In genomic region chr4:109079676-109080075, GRCm38 (mm10) we compare ENCODE assay signal across 14 mouse cellular contexts.
A peak's percentile ranks its signal among the peaks of the same experiment; 100 is the strongest.
DNase-seq lines count a peak whose midpoint lies in the region; ATAC-seq lines count a peak whose summit lies in the region.
"Had no signal": no experiment of that assay in that cellular context is flagged by ENCODE, and none has a peak within 500 bp of the region (broad histone marks: within the 10 kb centered on the region; RNA-seq: fewer than 3 reads in every experiment).

No protein-coding gene starts in this region.

- WGBS in intestine, embryonic 14.5 days: 73% methylated on average over 3 of the region's 3 CpGs
- WGBS in intestine, embryonic 16.5 days: 68% methylated on average over 3 of the region's 3 CpGs
- WGBS in midbrain, embryonic 15.5 days: 85% methylated on average over 3 of the region's 3 CpGs
- WGBS in midbrain, embryonic 14.5 days: 83% methylated on average over 3 of the region's 3 CpGs

- no peak for ATAC-seq in intestine, embryonic 14.5 days (replicated peaks; ENCODE audit: low FRiP score, low TSS enrichment, low read depth)
- no peak for ATAC-seq in intestine, embryonic 16.5 days
- no peak for ATAC-seq in midbrain, embryonic 15.5 days (replicated peaks)
- ATAC-seq in midbrain, embryonic 14.5 days (ENCODE audit: low FRiP score, low TSS enrichment): no peak
- ATAC-seq: forebrain, postnatal 0 days; Patski had no signal

- H3K4me1 ChIP-seq in intestine, embryonic 14.5 days (replicated peaks; ENCODE audit: control insufficient read depth, insufficient read depth, low read length): 0 out of 2 replicates have a peak, but pooled peaks cover 6% of the 10 kb centered on the region
- H3K4me1 ChIP-seq in intestine, embryonic 16.5 days (ENCODE audit: control insufficient read depth, insufficient read depth, low read length): no peaks in the 10 kb centered on the region
- H3K4me1 ChIP-seq in midbrain, embryonic 15.5 days: no peaks in the 10 kb centered on the region
- no peaks in the 10 kb centered on the region for H3K4me1 ChIP-seq in midbrain, embryonic 14.5 days (ENCODE audit: control insufficient read depth, insufficient read depth, low read length)
- H3K4me1 ChIP-seq: embryonic facial prominence, embryonic 12.5 days; hindbrain, embryonic 10.5 days; liver, embryonic 15.5 days had no signal

- no peaks in the 10 kb centered on the region for H3K27me3 ChIP-seq in intestine, embryonic 14.5 days (replicated peaks; ENCODE audit: control insufficient read depth, insufficient read depth, low read length)
- H3K27me3 ChIP-seq in intestine, embryonic 16.5 days (replicated peaks; ENCODE audit: control insufficient read depth, insufficient read depth, low read length): no peaks in the 10 kb centered on the region
- H3K27me3 ChIP-seq in midbrain, embryonic 15.5 days (replicated peaks): no peaks in the 10 kb centered on the region
- no peaks in the 10 kb centered on the region for H3K27me3 ChIP-seq in midbrain, embryonic 14.5 days (ENCODE audit: control insufficient read depth, insufficient read depth, low read length)
- H3K27me3 ChIP-seq: embryonic facial prominence, embryonic 12.5 days; liver, embryonic 15.5 days; Patski had no signal

- H3K9me3 ChIP-seq in intestine, embryonic 14.5 days (ENCODE audit: control insufficient read depth, low read length): no peaks in the 10 kb centered on the region
- H3K9me3 ChIP-seq in intestine, embryonic 16.5 days (ENCODE audit: control insufficient read depth, low read length): no peaks in the 10 kb centered on the region
- H3K9me3 ChIP-seq in midbrain, embryonic 15.5 days: no peaks in the 10 kb centered on the region
- no peaks in the 10 kb centered on the region for H3K9me3 ChIP-seq in midbrain, embryonic 14.5 days (ENCODE audit: control insufficient read depth, low read length)
- H3K9me3 ChIP-seq: embryonic facial prominence, embryonic 12.5 days; hindbrain, embryonic 10.5 days; liver, embryonic 15.5 days had no signal

- H3K27ac ChIP-seq in intestine, embryonic 14.5 days (ENCODE audit: low read depth): peak overlapping the region; percentile 29; the same call in 1 of the 2 replicates
- no peak overlapping the region; the same call in 1 of the 2 replicates for H3K27ac ChIP-seq in intestine, embryonic 16.5 days (ENCODE audit: low read length)
- no peak overlapping the region for H3K27ac ChIP-seq in midbrain, embryonic 15.5 days
- H3K27ac ChIP-seq in midbrain, embryonic 14.5 days (replicated peaks; ENCODE audit: low read depth, low read length): no peak overlapping the region
- H3K27ac ChIP-seq: embryonic facial prominence, embryonic 12.5 days; hindbrain, embryonic 10.5 days; liver, embryonic 15.5 days had no signal

- H3K36me3 ChIP-seq in intestine, embryonic 14.5 days (ENCODE audit: control insufficient read depth, insufficient read depth, low read length): peaks cover 25% of the 10 kb centered on the region
- H3K36me3 ChIP-seq in intestine, embryonic 16.5 days (ENCODE audit: control insufficient read depth, insufficient read depth, low read length): no peaks in the 10 kb centered on the region; the same call in 1 of the 2 replicates
- peaks cover 9% of the 10 kb centered on the region for H3K36me3 ChIP-seq in midbrain, embryonic 15.5 days (replicated peaks)
- peaks cover 28% of the 10 kb centered on the region; the same call in 1 of the 2 replicates for H3K36me3 ChIP-seq in midbrain, embryonic 14.5 days (ENCODE audit: control insufficient read depth, insufficient read depth, low read length)

- no peak overlapping the region for H3K4me3 ChIP-seq in intestine, embryonic 14.5 days (ENCODE audit: low read depth, low read length)
- no peak overlapping the region for H3K4me3 ChIP-seq in intestine, embryonic 16.5 days (ENCODE audit: low read length)
- no peak overlapping the region for H3K4me3 ChIP-seq in midbrain, embryonic 15.5 days
- no peak overlapping the region for H3K4me3 ChIP-seq in midbrain, embryonic 14.5 days (replicated peaks; ENCODE audit: low read depth, low read length)
- H3K4me3 ChIP-seq: embryonic facial prominence, embryonic 12.5 days; hindbrain, embryonic 10.5 days; liver, embryonic 15.5 days had no signal

- H3K9ac ChIP-seq in intestine, embryonic 14.5 days (ENCODE audit: low read length): no peak overlapping the region
- no peak overlapping the region for H3K9ac ChIP-seq in intestine, embryonic 16.5 days (ENCODE audit: low read depth, low read length)
- no peak overlapping the region for H3K9ac ChIP-seq in midbrain, embryonic 15.5 days
- no peak overlapping the region for H3K9ac ChIP-seq in midbrain, embryonic 14.5 days (replicated peaks; ENCODE audit: low read length)
- H3K9ac ChIP-seq: embryonic facial prominence, embryonic 12.5 days; forebrain, postnatal 0 days; liver, embryonic 15.5 days had no signal

- no peak overlapping the region for H3K4me2 ChIP-seq in intestine, embryonic 14.5 days (ENCODE audit: low read length)
- no peak overlapping the region for H3K4me2 ChIP-seq in intestine, embryonic 16.5 days (ENCODE audit: low read depth, low read length)
- no peak overlapping the region for H3K4me2 ChIP-seq in midbrain, embryonic 15.5 days
- no peak overlapping the region for H3K4me2 ChIP-seq in midbrain, embryonic 14.5 days (ENCODE audit: low read length)
- H3K4me2 ChIP-seq: embryonic facial prominence, embryonic 12.5 days; liver, embryonic 15.5 days had no signal

- no peak for DNase-seq in intestine, embryonic 14.5 days (ENCODE audit: low spot score)
- peak; percentile 27 for DNase-seq in thymus, postnatal 14 days
- no peak for DNase-seq in thymus, postnatal 4 days
- peak; percentile 45 for DNase-seq in lung, postnatal 10 days
- DNase-seq in midbrain, embryonic 14.5 days: no peak
- DNase-seq in frontal cortex, postnatal 14 days (ENCODE audit: low spot score in 2 of 2): no peak
- DNase-seq: cerebellum, adult 11-12 months; forebrain, postnatal 0 days had no signal

Comparison
In these comparisons a context has a peak if more than half of its experiments do, and no peak if none do; other contexts are left out.
1. DNase-seq: peak in thymus, postnatal 14 days (single experiment) and lung, postnatal 10 days (single experiment); none in intestine, embryonic 14.5 days (single experiment), thymus, postnatal 4 days (single experiment), midbrain, embryonic 14.5 days (single experiment) and frontal cortex, postnatal 14 days (0 of 2).